Mouse (Mus musculus) T-helper 1 cell (primary cell): ENCODE measurements around the gene Gls.

Source experiments
- in situ Hi-C: fragments of 300-600 bp; cut with MboI, MseI; formaldehyde crosslinking; loops from one replicate; pipeline ENCODE4 v1.15.1; 2025; ENCODE audit warnings: high pct_unique_total_duplicates

Gene Gls

DNA sequence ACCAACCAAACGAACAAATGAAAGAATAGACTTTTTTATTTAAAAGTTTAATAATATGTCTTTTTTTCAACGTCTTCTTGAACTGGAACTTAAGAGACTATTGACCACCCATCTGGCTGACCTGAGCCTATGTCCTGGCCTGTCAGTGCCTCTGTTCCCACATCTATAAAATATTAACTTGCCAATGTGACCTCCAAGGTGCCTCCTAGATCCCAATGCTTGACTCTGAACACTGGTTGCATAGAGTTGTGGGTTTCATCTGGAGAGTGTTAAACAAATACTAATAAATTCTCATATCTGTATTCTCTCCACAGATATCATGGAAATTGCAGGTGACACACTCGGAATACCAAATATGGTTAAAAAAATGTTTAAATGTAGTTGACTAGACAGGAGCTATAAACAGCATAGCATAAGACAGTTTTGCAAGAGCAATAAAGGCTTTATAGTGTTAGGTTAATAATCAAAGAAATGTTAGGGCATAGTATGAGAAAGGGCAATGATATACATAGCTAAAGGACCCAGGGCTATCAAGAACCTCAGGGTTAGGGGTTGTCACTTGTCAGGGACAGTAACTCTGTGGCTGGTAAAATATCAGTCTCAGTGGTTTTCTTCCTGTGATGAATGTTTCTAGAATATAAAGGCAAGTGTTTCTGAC lies 16.0 kb upstream of the Gls start:
- in situ Hi-C loops, result no loop called here

DNA sequence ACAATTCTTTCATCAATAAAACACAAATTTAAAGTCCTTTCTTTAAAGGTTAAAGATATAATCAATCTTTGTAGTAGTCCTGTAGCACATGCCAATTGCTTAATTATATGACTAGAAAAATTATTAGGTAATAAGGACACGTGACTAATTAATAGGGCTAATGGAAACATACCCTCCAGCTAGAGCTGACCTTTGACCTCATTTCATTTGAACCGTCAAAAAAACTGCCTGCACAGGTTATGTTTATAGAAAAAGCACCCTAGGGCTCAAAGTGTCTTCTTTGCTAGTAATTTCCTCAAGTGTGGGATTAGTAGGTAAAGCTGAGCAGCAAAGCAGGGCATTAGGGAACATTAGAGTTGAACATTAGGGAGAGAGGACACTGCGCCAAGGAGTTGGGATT lies 9.2 kb upstream of the Gls start:
- in situ Hi-C loops, result no loop called here

DNA sequence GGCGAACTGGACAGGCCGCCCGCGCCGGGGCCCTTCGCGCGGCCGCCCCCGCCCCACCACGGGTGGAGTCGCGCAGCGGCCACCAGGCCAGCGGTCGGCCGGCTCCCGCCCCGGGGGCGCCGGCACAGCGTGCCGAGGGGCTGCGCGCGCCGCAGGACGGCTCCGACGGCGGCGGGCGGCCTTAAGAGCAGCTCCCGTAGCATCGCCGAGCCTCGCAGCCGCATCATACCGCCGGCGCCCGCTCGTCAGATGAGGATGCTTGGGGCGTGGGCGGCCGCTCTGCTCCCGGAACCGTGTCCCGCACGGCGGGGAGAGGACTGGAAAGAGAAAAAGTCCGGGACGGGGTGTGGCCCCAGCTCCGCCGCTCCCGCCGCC lies 279 bp downstream of the Gls start:
- in situ Hi-C loops, result no loop called here

DNA sequence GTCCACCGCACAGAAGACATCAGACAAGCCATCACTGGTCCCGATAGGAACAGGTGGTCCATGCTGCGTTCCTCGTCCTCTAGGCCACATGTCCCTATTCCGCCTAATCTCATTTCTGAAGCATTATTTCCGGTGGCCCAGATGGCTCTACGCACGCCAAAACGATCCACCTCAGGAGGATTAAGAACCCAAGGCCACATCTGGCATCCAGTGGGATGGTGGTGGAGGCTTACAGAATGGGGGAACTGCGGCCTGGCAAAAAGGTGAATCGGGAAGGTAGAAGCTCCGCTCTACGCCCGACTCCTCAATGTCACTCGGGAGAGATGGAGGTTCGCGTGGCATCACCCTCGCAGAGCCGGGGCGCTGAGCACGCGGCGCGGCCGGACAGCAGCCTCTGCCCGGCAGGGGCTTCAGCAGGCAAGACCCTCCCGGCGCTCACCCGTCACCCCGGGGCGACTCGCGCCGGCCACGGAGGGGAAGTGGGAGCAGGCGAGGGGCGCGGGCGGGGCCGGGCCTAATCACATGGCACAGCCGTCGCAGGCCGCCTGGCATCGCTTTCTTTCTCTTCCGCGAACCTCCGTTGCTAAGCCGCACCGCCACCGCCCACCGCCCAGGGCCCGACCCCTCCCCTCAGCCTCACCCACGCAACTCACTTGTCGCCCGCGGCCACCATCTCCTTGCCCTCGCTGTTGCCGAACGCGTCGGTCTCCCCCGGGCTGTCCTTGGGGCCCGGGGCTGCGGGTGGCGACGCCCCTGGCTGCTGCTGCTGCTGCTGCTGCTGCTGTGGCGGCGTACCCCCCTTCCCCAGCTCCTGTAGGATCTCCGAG lies 880 bp downstream of the Gls start:
- in situ Hi-C loops, result no loop called here

DNA sequence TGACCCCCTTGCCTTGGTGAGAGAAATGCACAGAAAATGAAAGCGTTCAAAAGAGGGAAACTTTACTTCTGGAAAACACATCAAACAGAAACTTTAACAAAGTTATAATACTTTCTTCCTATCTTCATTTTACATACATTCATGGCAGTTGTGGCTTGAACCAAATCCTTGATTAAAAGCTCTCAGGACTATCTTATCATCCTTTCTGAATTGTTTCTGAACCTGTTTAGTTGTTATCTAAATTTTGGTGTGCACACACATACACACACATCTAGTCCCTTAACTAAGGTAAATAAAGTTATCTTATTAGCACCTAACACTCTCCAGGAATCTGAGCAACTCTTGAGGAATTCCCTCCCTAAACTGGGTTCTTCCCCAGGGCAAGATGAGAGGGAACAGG lies 2.6 kb downstream of the Gls start:
- in situ Hi-C loops, result no loop called here

DNA sequence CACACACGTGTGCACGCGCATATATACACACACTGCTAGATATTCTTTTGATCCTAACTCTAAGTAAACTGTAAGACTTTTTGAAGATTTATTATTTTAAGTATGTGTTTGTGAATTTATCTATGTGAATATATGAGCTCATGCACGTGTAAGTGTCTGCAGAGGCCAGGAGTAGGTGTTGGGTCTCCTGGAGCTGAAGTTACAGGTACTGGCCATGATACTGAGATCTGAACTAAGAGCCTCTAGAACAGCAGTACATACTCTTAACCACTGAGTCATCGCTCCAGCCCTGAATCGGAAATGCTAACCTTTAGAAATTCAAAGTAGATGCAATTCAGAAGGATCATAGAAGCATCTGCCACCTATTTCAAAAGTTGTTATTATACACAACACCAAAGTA lies 4.9 kb downstream of the Gls start:
- in situ Hi-C loops, result no loop called here

DNA sequence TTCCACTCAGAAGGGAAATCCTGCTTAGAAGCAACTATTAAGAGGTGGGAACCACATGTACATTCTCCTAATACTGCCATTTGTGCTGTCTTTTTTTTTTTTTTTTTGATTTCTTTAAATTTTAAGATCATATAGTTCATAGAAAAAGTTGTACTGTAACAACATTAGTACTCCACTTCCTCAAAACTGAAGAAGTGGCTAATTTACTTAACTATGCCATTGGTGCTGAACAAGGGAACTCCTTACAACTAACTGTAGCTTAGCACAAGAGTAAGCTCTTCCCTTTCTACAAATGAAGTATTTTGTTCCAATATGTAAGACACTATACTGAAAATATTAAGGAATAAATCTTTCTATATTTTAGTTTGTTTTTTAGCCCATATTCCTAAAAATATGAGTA lies 6.6 kb downstream of the Gls start:
- in situ Hi-C loops, result no loop called here

DNA sequence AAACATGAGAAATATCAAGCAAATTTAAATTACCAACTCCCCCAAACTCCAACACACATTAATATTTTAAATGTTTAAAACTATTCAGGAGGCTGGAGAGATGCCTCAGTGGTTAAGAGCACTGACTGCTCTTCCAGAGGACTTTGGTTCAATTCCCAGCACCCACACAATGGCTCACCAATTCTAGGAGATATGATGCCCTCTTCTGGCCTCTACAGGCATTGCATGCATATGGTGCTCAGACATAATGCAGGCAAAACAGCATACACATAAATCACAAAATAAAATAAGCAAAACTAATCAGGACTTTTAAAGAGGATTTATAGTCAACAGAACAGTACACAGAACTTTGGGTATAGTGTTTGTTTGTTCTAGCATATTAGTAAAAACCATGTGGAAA lies 16.3 kb downstream of the Gls start:
- in situ Hi-C loops, result no loop called here

DNA sequence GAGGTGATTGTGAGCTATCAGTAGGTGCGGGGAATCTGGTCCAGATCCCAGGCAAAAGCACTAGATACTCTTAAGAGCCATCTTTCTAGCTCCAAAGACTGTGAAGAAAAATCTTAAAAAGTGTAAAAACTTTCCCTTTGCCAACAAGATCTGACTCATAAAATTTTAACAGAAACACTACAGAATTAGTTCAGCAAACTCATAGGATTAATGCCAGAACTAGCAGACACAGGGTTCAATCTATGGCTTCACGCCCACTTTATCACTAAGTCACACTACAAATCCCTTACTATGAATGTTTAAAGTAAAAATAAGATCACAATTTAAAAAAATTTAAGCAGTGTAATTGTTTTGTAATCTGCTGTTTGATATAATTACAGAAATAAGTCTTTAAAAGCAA lies 50.0 kb downstream of the Gls start:
- in situ Hi-C loops, result no loop called here

DNA sequence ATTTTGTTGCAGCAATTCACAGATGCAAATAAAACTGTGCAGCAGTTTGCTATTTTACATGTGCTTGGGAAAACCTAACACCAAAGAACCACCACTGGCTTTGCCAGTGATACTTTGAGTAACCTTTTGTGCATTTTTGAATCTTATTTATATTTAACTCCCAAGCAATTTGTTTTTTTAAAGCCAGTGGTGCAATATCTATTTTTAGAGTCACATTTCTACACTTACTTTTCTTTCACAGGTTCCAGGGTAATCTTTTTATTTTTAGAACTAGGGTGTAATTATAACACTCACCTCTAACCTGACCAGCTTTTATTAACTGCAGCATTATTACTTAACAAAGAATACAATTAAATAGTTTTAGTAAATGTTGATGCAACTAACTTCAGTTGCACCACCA lies 51.0 kb downstream of the Gls start:
- in situ Hi-C loops, result no loop called here

DNA sequence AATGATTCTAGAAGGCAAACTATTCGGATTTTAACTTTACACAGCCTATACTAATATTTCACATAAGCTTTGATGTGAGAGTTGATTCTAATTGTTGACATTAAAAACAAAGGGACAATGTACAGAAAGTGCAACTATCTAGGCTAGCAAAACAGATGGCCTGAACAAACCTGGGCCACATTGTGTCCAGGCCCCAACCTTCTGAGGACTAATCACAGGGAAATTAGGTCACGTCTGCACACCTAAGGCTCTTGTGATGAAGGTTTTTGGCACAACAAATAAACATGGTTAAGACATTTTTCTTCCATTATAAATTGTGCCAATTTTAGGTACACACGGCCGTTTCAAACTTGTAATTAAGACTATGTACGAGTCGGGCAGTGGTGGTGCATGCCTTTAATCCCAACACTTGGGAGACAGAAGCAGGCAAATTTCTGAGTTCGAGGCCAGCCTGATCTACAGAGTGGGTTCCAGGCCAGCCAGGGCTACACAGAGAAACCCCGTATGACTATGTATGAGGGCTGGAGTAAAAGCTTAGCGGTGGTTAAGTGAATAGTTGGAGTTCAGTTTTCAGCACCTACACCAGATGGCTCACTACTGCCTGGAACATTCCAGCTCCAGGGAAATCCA lies 53.0 kb downstream of the Gls start:
- in situ Hi-C loops, result no loop called here

DNA sequence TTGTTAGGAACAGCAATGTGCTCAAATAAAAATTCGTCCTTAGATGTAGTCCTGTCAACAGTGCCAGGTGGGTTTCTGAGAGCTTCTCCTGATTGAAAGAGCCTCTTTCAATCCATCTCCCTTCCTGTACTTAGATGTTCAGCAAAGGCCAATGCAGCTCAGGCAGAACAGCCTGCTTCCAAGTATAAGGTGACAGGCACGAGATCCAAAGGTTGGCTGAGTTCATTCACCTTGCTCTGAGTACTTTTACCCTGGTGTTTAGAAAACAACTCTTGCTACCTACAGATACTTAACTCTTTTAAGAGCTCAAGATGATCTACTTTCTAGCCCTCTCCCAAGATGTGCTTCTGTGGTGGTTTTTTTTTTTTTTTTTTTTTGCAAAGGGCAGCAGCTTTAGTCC lies 56.0 kb downstream of the Gls start:
- in situ Hi-C loops, result no loop called here

DNA sequence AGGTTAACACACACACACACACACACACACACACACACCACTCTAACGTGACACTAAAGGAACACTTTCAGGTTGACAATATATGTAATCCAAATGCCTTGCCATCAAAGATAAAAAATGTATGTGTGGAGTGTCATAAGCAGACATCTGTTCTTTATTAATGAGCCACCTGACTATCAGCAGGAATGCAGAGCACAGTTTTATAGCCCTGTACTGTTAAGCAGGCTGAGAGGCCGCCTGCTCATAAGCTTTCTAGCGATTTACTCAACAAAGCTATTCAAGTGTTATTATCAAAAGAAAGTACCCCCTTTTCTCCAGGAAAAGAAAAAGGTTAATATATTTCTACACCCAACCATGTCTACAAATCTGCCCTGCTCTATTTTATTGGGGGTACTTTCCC lies 57.0 kb downstream of the Gls start:
- in situ Hi-C loops, result no loop called here

DNA sequence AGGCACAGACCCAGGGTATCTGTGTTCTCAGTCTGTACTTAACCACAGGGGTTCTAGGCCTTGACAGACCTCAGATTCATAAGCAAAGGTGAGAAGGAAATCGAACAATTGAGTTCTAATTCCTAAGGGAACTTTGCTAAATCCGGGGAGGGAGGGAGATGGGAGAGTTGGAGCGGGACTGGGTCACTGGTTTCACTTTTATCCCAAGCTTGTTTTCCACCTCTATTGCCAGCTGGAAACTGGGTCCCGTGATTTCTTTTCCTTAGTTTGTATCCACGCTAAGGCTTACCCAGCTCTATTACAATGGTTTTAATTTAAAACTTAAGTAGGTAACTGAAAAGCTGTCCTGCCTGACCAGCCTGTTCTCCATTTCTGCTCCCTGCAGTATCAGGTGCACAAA lies 57.7 kb downstream of the Gls start:
- in situ Hi-C loops, result no loop called here

DNA sequence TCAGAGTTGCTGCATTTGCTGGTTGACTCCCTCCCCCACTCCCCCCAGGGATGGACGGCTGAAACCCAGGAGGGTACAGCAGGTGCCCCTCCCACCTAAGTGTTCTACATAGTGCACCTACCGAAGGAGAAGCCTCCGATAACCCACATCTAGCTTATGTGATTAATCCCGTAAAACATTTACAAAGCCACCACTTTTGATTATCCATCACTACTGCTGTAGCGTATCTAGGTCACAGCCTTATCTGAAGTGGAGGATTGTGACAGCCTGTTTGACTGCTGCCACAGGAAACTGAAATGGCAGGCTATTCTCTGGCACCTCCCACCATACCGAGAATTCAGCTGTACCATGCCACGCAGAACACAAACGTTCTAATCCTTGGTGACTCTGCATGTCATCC lies 61.8 kb downstream of the Gls start:
- in situ Hi-C loops, result no loop called here

DNA sequence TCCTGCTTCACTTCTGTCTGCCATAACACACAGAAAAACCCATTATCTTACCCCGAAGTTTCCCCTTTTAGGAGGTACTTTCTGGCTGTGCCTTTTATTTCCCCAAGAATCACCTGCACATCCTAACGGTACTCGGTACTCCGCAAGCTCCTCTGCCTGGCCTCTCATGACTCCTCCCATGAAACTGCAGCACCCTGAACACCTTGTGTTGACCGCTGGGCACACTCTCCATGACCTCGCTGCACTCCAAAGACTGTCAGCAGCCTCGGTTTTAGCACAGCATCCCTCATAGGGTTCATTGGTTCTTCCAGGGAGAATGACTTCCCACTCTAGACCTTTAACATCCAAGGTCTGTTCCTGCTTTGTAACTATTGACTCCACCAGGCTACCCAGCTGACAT lies 62.3 kb downstream of the Gls start:
- in situ Hi-C loops, result no loop called here

DNA sequence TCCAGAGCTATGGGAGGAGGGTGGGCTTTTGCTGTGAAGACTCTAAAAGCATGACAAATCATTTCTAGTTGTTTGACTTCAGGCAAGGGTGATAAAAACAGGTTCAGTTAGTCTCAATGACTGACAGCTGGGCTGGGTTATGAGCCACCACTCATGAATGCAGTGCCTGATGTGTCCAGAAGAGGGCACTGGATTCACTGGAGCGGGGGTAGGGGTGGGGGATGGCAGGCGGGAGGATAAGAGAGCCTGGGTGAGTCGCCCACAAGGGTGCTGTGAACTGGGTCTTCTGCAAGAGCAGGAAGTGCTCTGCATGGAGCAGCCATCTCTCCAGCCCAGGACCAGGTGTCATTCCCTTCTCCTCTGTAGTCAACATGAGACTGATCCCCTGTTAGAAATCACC lies 63.0 kb downstream of the Gls start:
- in situ Hi-C loops, result no loop called here

DNA sequence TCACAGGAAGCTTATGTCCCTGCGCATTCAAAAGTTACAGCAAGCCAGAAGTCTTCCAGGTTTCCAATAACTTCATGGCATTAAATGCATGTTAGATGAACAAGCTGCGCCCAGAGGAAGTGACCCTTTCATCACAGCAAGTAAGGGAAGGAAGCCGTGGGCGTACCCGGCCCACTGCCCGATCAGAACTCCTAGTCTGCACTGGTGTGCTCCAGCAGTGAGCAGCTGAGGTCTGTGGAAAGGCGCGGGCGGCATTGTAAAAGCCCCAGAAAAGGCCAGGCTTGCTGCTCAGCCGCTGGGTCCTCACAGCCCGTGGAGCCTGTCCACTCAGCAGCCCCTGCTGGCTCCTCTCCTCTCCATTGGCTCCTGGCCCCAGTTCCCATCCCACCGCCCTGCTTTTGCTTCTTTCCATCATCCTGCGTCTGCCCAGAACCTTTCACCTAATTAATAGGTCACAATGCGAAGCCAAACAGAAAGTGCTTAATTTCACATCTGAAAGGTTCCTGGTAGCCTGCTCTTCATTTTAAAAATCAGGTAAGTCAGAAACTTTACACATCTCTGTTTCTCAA lies 66.3 kb downstream of the Gls start:
- in situ Hi-C loops, result no loop called here

DNA sequence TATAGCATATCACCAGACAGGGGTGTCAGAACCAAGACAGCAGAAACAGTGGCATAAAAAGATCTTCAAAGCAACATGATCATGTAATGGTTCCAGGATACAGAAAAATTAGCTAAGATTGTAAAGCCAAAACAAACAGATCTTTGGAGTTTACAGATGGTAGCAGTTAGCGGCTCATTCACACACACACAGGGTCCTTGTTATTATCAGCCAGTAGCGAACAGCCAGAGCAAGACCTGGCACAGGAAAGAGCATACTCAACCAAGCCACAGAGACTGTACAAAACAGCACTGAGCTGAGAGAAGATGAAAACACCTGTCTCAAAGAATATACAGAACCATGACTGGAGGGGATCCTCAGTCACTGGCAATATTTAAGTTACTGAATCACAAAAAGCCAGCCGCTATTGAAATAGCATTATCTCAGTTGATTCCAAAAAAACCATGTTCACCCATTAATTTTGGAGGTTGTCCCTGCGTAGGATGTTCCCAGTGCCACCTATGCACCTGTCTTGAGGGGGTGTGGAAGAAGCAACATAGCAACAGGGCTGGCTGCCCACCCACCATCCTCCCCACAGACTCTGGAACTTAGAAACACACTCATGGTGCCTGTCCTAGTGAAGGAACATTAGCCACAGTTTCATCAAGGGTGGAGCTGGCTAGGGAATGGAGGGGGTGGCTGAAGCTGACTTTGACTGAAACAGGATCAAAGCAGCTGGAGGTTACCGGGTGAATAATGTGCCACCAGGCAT lies 69.2 kb downstream of the Gls start:
- in situ Hi-C loops, result no loop called here

DNA sequence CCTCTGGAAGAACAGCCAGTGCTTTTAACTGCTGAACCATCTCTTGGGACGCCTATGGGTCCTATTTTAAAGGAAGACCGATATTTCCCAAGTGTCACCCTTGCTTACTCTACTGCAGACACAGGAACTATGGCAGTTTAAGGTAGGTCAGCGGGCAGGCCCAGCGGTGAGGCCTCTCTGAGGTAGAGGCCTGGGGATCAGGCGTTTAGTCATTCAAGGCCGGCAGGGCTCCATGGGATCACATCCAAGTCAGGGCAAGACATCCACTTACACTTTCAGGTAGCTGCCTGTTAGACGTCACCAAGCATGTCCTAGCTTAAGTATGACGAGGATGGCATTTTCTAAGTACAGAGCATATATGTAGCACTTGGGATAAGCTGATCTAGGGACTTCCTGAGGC lies 71.9 kb downstream of the Gls start:
- in situ Hi-C loops, result no loop called here

DNA sequence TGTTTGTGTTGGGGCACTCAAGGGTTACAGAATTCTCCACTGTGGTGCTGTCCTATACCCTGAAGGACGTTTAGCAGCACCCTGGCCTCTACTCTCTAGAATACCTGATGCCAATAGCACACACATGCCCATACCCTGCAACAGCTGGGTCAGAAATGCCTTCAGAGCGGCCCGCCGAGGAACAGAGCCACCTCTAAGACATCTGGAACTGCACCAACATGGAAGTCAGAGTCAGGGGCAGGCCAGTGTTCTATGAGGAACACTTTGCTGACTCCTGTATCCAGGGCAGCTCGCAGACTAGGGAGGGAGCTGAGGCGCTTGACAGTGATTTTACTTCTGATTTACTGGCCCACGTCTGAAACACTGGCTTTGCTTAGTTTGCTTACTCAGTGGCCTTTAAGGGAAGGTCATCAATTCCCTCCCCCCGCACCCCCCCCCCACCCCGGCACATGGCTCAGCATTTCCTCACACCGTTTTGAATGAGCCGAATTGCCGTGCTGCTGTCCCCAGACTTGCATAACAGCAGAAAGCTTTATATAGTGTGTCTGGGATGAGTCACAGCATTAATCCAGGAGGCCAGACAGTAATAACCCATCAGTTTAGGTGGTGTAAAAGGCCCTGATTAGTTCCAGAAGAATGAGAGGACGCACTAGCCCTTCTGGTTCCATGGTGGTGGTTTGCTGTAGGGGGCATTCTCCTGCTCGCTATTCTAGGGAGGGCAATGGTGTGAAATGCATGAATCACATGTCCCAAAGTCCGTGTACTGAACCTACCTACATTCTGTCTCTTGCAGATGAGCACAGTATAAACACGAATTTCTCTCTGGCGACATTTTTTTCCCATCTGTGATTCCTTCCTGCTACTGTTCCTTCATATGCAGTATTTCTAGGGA lies 74.3 kb downstream of the Gls start:
- in situ Hi-C loops, result no loop called here
